Mouse (Mus musculus) CH12.LX (cell line): ENCODE data around the gene Epas1.

Experiments
- BHLHE40 ChIP-seq: IDR thresholded peaks from 2 replicates; pipeline ENCODE4 v1.6.1; 2011; ENCODE audit warnings: mild to moderate bottlenecking, low read depth, low read length, improper control_type of control experiment
- CTCF ChIP-seq, 2 experiments: IDR thresholded peaks in 1 of 2; conservative IDR thresholded peaks in 1 of 2; 2 replicates each; pipeline ENCODE4 v1.5.1; 2011 to 2012; ENCODE audit warnings: low read depth in 2 of 2, low read length in 2 of 2, improper control_type of control experiment in 1 of 2, inconsistent platforms in 1 of 2, mild to moderate bottlenecking in 1 of 2, moderate library complexity in 1 of 2
- KAT2A ChIP-seq: IDR thresholded peaks from 2 replicates; pipeline ENCODE4 v1.6.1; 2012; ENCODE audit warnings: low read length, improper control_type of control experiment, inconsistent platforms; ENCODE audit not compliant: insufficient replicate concordance
- MEF2A ChIP-seq: IDR thresholded peaks from 2 replicates; pipeline ENCODE4 v1.6.1; 2014; ENCODE audit warnings: low read depth, mild to moderate bottlenecking, inconsistent platforms, low read length, improper control_type of control experiment, borderline replicate concordance
- MXI1 ChIP-seq: IDR thresholded peaks from 2 replicates; pipeline ENCODE4 v1.6.1; 2011; ENCODE audit warnings: mild to moderate bottlenecking, low read depth, low read length, improper control_type of control experiment
- NRF1 ChIP-seq: IDR thresholded peaks from 2 replicates; pipeline ENCODE4 v1.6.1; 2014; ENCODE audit warnings: low read depth, mild to moderate bottlenecking, inconsistent platforms, low read length, improper control_type of control experiment, moderate library complexity
- PAX5 ChIP-seq: IDR thresholded peaks from 2 replicates; pipeline ENCODE4 v1.6.1; 2012; ENCODE audit warnings: low read length, inconsistent platforms, mixed read lengths
- POLR2A ChIP-seq: IDR thresholded peaks from 2 replicates; pipeline ENCODE4 v1.6.1; 2011; ENCODE audit warnings: low read depth, mild to moderate bottlenecking, improper control_type of control experiment, low read length
- POLR2AphosphoS2 ChIP-seq: IDR thresholded peaks from 2 replicates; pipeline ENCODE4 v1.6.1; 2011; ENCODE audit warnings: low read depth, low read length, improper control_type of control experiment
- RAD21 ChIP-seq: IDR thresholded peaks from 2 replicates; pipeline ENCODE4 v1.6.1; 2011; ENCODE audit warnings: low read depth, mild to moderate bottlenecking, low read length, improper control_type of control experiment, moderate library complexity
- SMC3 ChIP-seq: IDR thresholded peaks from 2 replicates; pipeline ENCODE4 v1.6.1; 2011; ENCODE audit warnings: low read depth, low read length, improper control_type of control experiment
- UBTF ChIP-seq: IDR thresholded peaks from 2 replicates; pipeline ENCODE4 v1.6.1; 2012; ENCODE audit warnings: low read depth, mild to moderate bottlenecking, inconsistent platforms, low read length, improper control_type of control experiment, moderate library complexity

DNA sequence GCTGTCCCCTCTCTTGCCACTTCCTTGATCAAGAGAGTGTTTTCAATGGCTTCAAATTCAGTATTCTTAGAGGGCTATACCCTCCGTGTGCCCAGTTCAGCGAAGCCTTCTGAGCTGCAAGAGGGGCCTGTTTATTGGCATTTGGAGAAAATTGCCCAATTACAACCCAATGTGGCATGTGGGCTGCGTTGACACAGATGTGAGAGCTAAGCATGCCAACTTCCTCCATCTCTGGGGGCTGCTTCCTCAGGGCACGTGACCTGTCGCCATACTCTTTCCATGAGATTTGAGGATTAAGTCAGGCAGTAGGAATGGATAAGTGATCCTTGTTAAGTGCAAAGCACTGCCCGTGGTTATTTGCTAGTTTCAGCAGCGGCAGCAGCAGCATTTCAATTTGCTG lies 34.3 kb downstream of the Epas1 start:
- TF ChIP-seq POLR2A = no peak
- TF ChIP-seq SMC3 = no peak
- TF ChIP-seq CTCF (conservative IDR thresholded peaks at IDR 0.05 in 1 of 2, IDR thresholded peaks at IDR 0.05 in 1 of 2; ENCODE audit: low read depth in 2 of 2, low read length in 2 of 2) = no peak
- no peak for TF ChIP-seq PAX5
- no peak for TF ChIP-seq RAD21
- no peak for TF ChIP-seq NRF1
- no peak for TF ChIP-seq MXI1
- TF ChIP-seq POLR2AphosphoS2 = no peak
- no peak for TF ChIP-seq UBTF
- no peak for TF ChIP-seq MEF2A
- no peak for TF ChIP-seq BHLHE40
- TF ChIP-seq KAT2A = no peak
